Mouse (Mus musculus) cerebellum, postnatal 4 days (tissue): Measurements from ENCODE around the gene Zfp593.

Experiments
- DNase-seq, 2 experiments: peaks; one replicate each; pipeline ENCODE4 v3.0.0; 2022; ENCODE audit warnings: low spot score in 2 of 2, mixed read lengths in 1 of 2

The Zfp593 gene

DNA sequence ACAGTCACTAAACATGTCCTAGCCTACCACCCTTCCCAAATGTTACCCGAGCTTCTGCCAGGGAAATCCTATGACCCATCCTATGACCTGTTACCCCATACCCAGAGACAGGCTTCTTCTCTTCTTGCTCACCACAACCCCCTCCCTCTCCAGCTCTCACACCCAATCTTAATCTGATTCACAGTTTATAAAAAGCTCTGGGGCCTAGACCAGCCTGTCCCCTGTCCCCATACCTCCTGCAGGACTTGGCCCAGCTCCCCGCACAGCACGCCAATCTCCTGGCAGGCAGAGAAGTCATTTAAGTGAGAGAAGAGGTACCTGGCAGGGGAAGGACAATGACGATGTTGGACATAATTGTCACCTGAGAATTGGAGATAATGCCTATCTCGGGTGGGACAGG lies 10.5 kb downstream of the Zfp593 start:
- DNase-seq, result no peak

GRCm38 (mm10) chr4:134230431-134230830 lies 15.0 kb downstream of the Zfp593 start:
- no peak for DNase-seq

DNA sequence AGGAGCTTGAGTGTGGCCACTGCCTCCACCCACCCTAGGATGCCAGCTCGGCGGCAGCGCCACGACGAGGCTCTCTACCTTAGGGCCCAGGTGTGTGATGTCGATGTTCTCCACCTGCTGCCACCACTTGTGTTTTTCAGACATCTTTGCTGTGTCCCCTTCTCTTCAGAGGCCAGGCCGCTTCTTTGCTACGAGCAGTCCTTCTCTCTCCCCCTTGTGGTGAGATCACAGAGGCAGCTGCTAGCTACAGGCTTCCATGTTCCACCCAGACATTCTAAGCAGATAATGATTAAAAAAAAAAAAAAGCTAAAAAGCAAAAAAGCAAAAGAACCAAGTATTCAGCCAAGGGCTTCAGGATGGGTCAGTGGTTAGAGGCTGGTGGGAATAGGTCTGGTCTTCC lies 18.2 kb downstream of the Zfp593 start, which contains the start of gene Catsper4:
Gene Catsper4, minus strand, starts transcription at position 190 of the 400 bp plus-strand sequence.
- DNase-seq, result no peak

DNA sequence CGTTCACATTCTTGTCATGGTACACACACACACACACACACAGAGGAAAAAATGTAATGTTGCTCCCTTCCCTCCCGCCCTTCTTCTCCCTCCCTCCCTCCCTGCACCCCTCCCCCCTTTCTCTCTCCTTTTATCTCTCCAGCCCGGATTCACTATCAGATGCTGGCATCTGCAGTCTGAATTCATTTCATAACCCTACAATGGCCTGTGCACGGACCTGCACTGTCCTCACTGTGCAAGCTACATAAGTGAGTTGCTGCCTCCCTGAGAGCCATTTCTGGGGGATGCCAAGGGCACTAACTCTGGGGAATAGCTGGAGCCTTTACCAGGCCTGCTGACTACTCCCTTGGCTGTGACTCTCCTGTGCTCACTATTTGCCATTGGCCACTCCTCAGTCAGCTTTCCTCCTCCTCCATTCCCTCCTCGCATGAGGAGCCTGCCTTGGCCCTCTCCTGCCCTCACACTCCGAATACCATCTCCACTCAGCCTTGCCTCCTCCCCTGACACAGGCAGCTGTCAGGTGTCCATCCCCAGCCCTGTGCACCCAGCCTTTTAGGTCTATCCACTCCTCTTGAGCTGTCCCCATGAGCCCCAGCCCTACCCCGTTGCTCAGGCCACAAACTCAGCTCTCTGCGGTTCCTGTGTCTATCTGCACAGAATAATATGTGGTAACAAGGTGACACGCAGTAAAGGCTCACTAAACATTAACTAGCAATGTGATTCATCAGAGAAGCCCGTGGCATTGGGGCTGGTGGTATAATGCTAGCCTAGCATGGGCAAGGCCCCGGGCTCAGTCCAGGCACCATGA lies 22.4 kb downstream of the Zfp593 start:
- no peak for DNase-seq

GRCm38 (mm10) chr4:134206488-134207053 lies 38.8 kb downstream of the Zfp593 start:
- no peak for DNase-seq

DNA sequence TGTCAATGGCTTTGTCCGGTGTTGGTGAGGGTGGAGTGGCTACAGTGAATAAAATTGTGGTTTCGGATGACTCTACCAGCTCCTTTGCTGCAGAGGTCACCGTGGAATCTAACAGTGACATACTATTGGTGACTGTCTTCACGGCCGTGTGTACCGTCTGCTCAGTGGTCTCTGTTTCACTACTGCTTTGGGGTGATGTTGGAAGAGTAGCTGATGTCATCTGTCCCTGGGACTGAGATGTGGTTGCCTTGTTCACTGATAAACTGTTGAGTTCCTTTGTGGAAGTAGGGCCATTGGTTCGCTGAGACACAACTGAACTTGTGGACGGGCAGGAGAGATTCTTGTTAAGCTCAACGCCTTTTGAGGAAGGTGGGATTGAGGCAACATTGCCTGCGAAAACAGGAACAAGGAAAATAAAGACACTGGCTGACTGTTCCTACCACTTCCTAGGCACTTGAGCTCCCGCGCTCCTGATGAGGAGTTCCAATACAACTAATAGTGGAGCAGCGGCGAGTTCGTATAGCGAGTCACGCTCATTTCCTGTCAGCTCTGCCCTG lies 42.0 kb downstream of the Zfp593 start:
- DNase-seq, result no peak

DNA sequence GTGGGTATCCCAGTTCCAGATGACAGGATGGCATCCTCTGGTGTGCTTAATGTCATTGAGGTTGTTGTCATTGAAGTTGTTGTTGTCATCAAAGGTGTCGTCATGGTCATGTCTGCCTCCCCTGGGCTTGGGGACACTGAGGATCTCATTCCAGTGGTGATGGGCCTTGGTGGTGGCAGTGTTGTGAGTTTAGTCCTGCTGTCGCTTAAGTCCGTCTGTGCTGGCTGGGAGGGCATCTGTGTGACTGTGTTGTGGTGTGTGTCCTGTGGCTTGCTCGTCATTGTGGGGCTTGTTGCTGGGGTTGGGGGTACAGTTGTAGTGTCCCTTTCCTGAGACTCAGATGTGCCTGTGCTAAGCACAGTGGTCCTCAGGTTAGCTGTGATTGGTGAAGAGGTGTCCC lies 42.5 kb downstream of the Zfp593 start, which contains the start of gene Gm7534:
Gene Gm7534, minus strand, starts transcription at position 101 of the 400 bp plus-strand sequence.
- DNase-seq, result no peak

GRCm38 (mm10) chr4:134199371-134199770 lies 46.0 kb downstream of the Zfp593 start:
- DNase-seq, result no peak
